Mouse (Mus musculus) liver, postnatal 0 days (tissue): ENCODE results near the gene Gm6034. TPM values are rescaled to one million over a fixed set of nuclear protein-coding genes. Genes with fewer than 3 reads are reported as not detected.
"Not testable (repeated sequence)": the region's sequence is repeated elsewhere in the genome, so short reads cannot be mapped to it uniquely, and the experiment has no call there.

ENCODE experiments used
- ATAC-seq: fragments of 200-750 bp; cut with Nextera tagmentation; 2 replicates; pipeline ENCODE4 v1.8.0; 2017; ENCODE audit warnings: mild to moderate bottlenecking, moderate library complexity
- DNase-seq: peaks from one replicate; pipeline ENCODE4 v3.0.0-alpha.2; 2016
- H3K27ac ChIP-seq: fragments of 300-500 bp; sonication (generic); 2 replicates; pipeline ENCODE4 v1.5.1; 2014; ENCODE audit warnings: antibody characterized with exemption, moderate library complexity, mild to moderate bottlenecking, low read depth
- H3K27me3 ChIP-seq: fragments of 300-500 bp; sonication (generic); 2 replicates; pipeline ENCODE4 v1.6.1; 2014; ENCODE audit warnings: low read length, control low read depth, mixed read lengths; ENCODE audit not compliant: insufficient read depth
- H3K36me3 ChIP-seq: fragments of 300-500 bp; sonication (generic); replicated peaks from 2 replicates; pipeline ENCODE4 v1.6.1; 2014; ENCODE audit warnings: mild to moderate bottlenecking, control low read depth, low read length, moderate library complexity, mixed read lengths; ENCODE audit not compliant: insufficient read depth
- H3K4me1 ChIP-seq: fragments of 300-500 bp; sonication (generic); 2 replicates; pipeline ENCODE4 v1.6.1; 2014; ENCODE audit warnings: antibody characterized with exemption, mild to moderate bottlenecking, control low read depth; ENCODE audit not compliant: insufficient read depth
- H3K4me2 ChIP-seq: fragments of 300-500 bp; sonication (generic); 2 replicates; pipeline ENCODE4 v1.6.1; 2014; ENCODE audit warnings: low read depth, mild to moderate bottlenecking, low read length, moderate library complexity, mixed read lengths
- H3K4me3 ChIP-seq: fragments of 300-500 bp; sonication (generic); 2 replicates; pipeline ENCODE4 v1.5.1; 2014; ENCODE audit warnings: low read depth, low read length
- H3K9ac ChIP-seq: fragments of 300-500 bp; sonication (generic); replicated peaks from 2 replicates; pipeline ENCODE4 v1.6.1; 2014; ENCODE audit warnings: mild to moderate bottlenecking, moderate library complexity
- H3K9me3 ChIP-seq: fragments of 300-500 bp; sonication (generic); 2 replicates; pipeline ENCODE4 v1.6.1; 2016; ENCODE audit warnings: mild to moderate bottlenecking, control low read depth, low read length, mixed read lengths
- CTCF ChIP-seq: sonication (generic); IDR thresholded peaks from 2 replicates; pipeline ENCODE4 v1.5.1; 2016; ENCODE audit warnings: antibody characterized with exemption, low read depth
- EP300 ChIP-seq: IDR thresholded peaks from 2 replicates; pipeline ENCODE4 v1.6.1; 2016; ENCODE audit warnings: antibody characterized with exemption, low read depth, mild to moderate bottlenecking
- WGBS: fragments of 180-500 bp; shearing (Covaris S2); extraction: QIAGEN DNeasy Blood & Tissue Kit; methylation state at CpG from one replicate; pipeline ENCODE4 v1.1.7; 2014; ENCODE audit not compliant: insufficient replicate concordance; 5-methylcytosine and 5-hydroxymethylcytosine counted together
- polyA plus RNA-seq: library from polyadenylated mRNA; unstranded; fragments of >200 nt; fragmentation: Nextera tagmentation; extraction: Ambion mirVana; gene quantifications from 2 replicates; pipeline ENCODE4 v1.2.1, GENCODE M21; 2015

Gene Gm6034
- not detected in 2 replicates for polyA plus RNA-seq

- H3K4me2 ChIP-seq, result peak within 1 kb of the TSS; percentile 85
- H3K27me3 ChIP-seq, H3K36me3 ChIP-seq, H3K9me3 ChIP-seq, H3K4me1 ChIP-seq: not testable (repeated sequence)
- DNase-seq (peak; percentile 69), ATAC-seq (peak; percentile 92)
- H3K4me3 ChIP-seq, result peak within 1 kb of the TSS; percentile 58
- under 1% methylated on average over 12 of the region's 12 CpGs for WGBS
- peak within 1 kb of the TSS; percentile 76 for H3K9ac ChIP-seq
- peak within 1 kb of the TSS; percentile 74 for H3K27ac ChIP-seq
Measured at GRCm38 (mm10) chr17:36042610-36043169, at the start of gene Gm6034, which contains the start of gene H2-T22. TSS of gene Gm6034 (plus strand) at chr17:36042961. TSS of gene H2-T22 (minus strand) at chr17:36042747.

DNA sequence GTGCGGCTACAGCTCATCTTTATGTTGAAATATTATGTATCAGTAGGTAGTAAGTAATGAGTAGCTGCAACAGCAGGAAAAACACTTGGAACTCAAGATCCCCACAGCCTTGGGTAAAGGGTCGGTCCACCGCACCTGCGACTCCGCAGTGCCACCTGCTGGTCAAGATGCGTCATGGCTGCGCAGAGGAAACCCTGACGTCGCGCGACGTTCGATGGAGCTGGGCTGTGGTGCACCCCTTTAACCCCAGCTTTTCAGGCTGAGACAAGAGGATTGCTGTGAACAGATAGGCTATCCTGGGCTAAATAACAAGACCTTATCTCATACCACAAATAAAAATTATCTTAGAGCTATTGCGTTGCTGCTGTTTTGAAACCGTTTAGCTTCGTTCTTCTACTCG, 49.1 kb upstream of the Gm6034 start:
- peak overlapping the region; percentile 86; the same call in 1 of the 2 replicates for H3K27ac ChIP-seq
- TF ChIP-seq CTCF, result peak; percentile 100
- no peak for TF ChIP-seq EP300
- H3K9me3 ChIP-seq, result no peaks in the 10 kb centered on the region
- ATAC-seq (peak; percentile 64), DNase-seq (peak; percentile 89)
- H3K9ac ChIP-seq, result peak overlapping the region; percentile 70; the same call in 1 of the 2 replicates
- peak overlapping the region; percentile 63 for H3K4me3 ChIP-seq
- peaks cover 18% of the 10 kb centered on the region for H3K4me1 ChIP-seq
- H3K36me3 ChIP-seq, result peaks cover 1% of the 10 kb centered on the region; the same call in 1 of the 2 replicates
- no peaks in the 10 kb centered on the region for H3K27me3 ChIP-seq
- WGBS, result 4% methylated on average over 17 of the region's 17 CpGs
- H3K4me2 ChIP-seq, result peak overlapping the region; percentile 74

DNA sequence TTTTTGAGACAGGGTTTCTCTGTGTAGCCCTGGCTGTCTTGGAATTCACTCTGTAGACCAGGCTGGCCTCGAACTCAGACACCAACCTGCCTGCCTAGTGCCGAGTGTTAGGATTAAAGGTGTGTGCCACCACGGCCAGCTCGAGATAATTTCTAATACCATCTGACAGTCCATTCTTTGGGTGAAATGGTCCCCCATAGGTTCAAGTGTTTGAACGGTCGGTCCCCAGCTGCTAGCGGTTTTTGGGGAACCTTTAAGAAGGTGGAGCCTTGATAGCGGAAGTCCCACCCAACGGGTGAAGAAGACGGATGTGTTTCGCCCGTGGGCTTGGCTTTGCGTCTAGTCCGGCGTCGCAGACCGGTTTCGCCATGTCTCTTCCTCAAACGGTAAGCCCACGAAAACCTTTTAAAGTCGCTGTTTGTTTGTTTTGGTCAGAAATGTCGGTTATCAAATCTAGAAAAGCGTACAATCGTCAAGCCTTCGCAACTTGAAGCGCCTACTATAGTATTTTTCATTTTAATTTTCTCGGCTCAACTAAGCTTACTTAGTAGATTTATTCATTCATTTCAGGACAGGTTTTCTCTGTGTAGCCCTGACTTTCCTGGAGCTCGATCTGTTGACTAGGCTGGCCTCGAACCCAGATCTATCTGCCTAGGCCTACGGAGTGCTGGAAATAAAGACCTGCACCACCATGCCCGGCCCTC, 48.4 kb upstream of the Gm6034 start:
- H3K27ac ChIP-seq, result peak overlapping the region; percentile 86
- TF ChIP-seq CTCF (no peak), EP300 (0 out of 2 replicates have a peak, but pooled peaks have one; percentile 9)
- WGBS, result 2% methylated on average over 31 of the region's 31 CpGs
- no peaks in the 10 kb centered on the region for H3K9me3 ChIP-seq
- peak overlapping the region; percentile 70 for H3K9ac ChIP-seq
- peak; percentile 86 for DNase-seq
- H3K36me3 ChIP-seq, result no peaks in the 10 kb centered on the region
- H3K27me3 ChIP-seq, result no peaks in the 10 kb centered on the region
- peak; percentile 55 for ATAC-seq
- peak overlapping the region; percentile 63 for H3K4me3 ChIP-seq
- peak overlapping the region; percentile 74 for H3K4me2 ChIP-seq
- peaks cover 22% of the 10 kb centered on the region for H3K4me1 ChIP-seq

DNA sequence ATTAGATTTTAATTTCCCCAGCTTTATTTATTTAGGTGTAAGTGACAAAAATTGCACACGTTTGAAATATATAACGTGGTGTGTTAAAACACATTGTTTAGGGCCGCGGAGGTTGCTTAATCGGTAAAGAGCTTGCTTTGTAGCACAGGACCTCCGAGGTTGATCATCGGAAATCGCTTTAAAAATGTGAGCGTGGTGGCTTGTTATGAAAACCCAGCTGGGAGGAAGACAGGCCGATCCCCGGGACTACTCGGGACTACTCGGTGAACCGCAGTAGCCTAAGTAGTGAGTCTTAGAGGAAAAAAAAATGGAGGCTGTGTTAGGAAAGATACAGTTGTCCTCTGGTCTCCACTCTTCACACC, 47.9 kb upstream of the Gm6034 start:
- Histone ChIP-seq H3K27ac (peak overlapping the region; percentile 86), H3K4me3 (peak overlapping the region; percentile 63), H3K27me3 (no peaks in the 10 kb centered on the region), H3K4me2 (peak overlapping the region; percentile 74), H3K36me3 (no peaks in the 10 kb centered on the region), H3K9ac (peak overlapping the region; percentile 70), H3K9me3 (no peaks in the 10 kb centered on the region), H3K4me1 (peaks cover 24% of the 10 kb centered on the region)
- WGBS, result 2% methylated on average over 14 of the region's 14 CpGs
- TF ChIP-seq CTCF (no peak), EP300 (no peak)
- ATAC-seq, result no peak
- no peak for DNase-seq

GRCm38 (mm10) chr17:35996949-35997348, 45.8 kb upstream of the Gm6034 start:
- H3K4me2 ChIP-seq, result peak overlapping the region; percentile 66
- peaks cover 35% of the 10 kb centered on the region for H3K4me1 ChIP-seq
- peak overlapping the region; percentile 77 for H3K27ac ChIP-seq
- TF ChIP-seq CTCF (peak; percentile 100), EP300 (no peak)
- ATAC-seq (peak; percentile 49), DNase-seq (peak; percentile 96)
- 0 out of 2 replicates have a peak overlapping the region, but pooled peaks have one; percentile 45 for H3K9ac ChIP-seq
- no peaks in the 10 kb centered on the region for H3K36me3 ChIP-seq
- no peaks in the 10 kb centered on the region for H3K9me3 ChIP-seq
- H3K27me3 ChIP-seq, result no peaks in the 10 kb centered on the region
- peak overlapping the region; percentile 49 for H3K4me3 ChIP-seq
- WGBS, result 1% methylated on average over 11 of the region's 11 CpGs

GRCm38 (mm10) chr17:35997713-35998510, 44.8 kb upstream of the Gm6034 start:
- Histone ChIP-seq H3K36me3 (peaks cover 6% of the 10 kb centered on the region; the same call in 1 of the 2 replicates), H3K4me3 (peak overlapping the region; percentile 49), H3K27ac (peak overlapping the region; percentile 77), H3K9ac (peak overlapping the region; percentile 45), H3K4me2 (peak overlapping the region; percentile 66), H3K27me3 (no peaks in the 10 kb centered on the region), H3K9me3 (no peaks in the 10 kb centered on the region), H3K4me1 (peaks cover 35% of the 10 kb centered on the region)
- DNase-seq (peak; percentile 77), ATAC-seq (peak; percentile 44)
- WGBS, result 24% methylated on average over 12 of the region's 12 CpGs
- TF ChIP-seq EP300 (no peak; the same call in 1 of the 2 replicates), CTCF (no peak)
